Mouse (Mus musculus) heart, postnatal 0 days (tissue): ENCODE measurements at regions not wholly inside any gene's neighbourhood (a gene's known extent, or its start where the extent isn't known, plus 50 kb on each side); places are given as distances from the start of the nearest gene placed in this dataset.

Source experiments
- CTCF ChIP-seq: IDR thresholded peaks from 2 replicates; pipeline ENCODE4 v1.5.1; 2016; ENCODE audit warnings: antibody characterized with exemption, control low read depth, low read depth
- EP300 ChIP-seq: IDR thresholded peaks from 2 replicates; pipeline ENCODE4 v1.6.1; 2016; ENCODE audit warnings: antibody characterized with exemption, low read depth

- TF ChIP-seq CTCF (no peak), EP300 (0 out of 2 replicates have a peak, but pooled peaks have one; percentile 65)
These were observed 119.0 kb downstream of the Tomm20 start for GRCm38 (mm10) chr8:126826328-126827285.
